Comparison of ENCODE assay signal across 8 mouse cellular contexts in the genomic region with DNA sequence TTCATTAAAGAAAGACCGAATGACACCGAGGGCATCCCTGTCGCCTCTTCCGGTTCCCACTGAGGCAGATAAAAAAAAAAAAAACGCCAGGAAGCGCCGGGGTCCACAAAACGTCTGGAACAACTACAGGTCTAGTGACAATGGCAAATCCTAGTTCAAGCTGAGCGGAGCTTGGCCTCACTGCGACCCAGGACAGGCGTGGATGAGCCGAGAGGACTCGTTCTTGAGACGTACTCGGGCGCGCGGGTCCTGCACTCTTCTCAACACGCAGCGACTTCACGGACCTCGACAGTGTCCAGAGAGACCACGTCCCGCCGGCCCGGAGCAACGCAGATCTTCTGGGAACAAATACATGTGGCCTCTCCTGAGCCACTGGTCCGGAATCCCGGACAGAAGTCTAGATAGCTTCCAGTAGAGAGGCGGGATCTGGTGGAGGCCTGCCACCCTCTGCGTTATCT. TPM values are rescaled to one million over a fixed set of nuclear protein-coding genes. Genes with fewer than 3 reads are reported as not detected.
DNase-seq lines count a peak whose midpoint lies in the region; ATAC-seq and TF ChIP-seq lines count a peak whose summit lies in the region.

No protein-coding gene starts in this region.

- no peak for TF ChIP-seq CTCF in MEL (IDR thresholded peaks at IDR 0.05 in 2 of 3, conservative IDR thresholded peaks at IDR 0.05 in 1 of 3; ENCODE audit: control insufficient read depth in 1 of 3, insufficient read depth in 1 of 3, low read depth in 2 of 3, low read length in 3 of 3, poor library complexity in 1 of 3, severe bottlenecking in 1 of 3)
- no peak for TF ChIP-seq CTCF in midbrain, postnatal 0 days (IDR thresholded peaks at IDR 0.05)

- peak overlapping the region; percentile 61 for H3K9ac ChIP-seq in MEL (ENCODE audit: control insufficient read depth, low read depth, low read length, poor library complexity, severe bottlenecking)
- H3K9ac ChIP-seq in limb, embryonic 13.5 days, result peak overlapping the region; percentile 62
- H3K9ac ChIP-seq in midbrain, postnatal 0 days (replicated peaks; ENCODE audit: low read length, poor library complexity, severe bottlenecking), result no peak overlapping the region; the same call in 1 of the 2 replicates

- no peak for TF ChIP-seq POLR2A in MEL (IDR thresholded peaks at IDR 0.05; ENCODE audit: control insufficient read depth in 1 of 2, insufficient read depth in 1 of 2, low read depth in 1 of 2, low read length in 2 of 2, poor library complexity in 1 of 2)

- no peak for TF ChIP-seq EP300 in MEL (IDR thresholded peaks at IDR 0.05; ENCODE audit: low read depth in 1 of 2, low read length in 2 of 2)

- H3K27ac ChIP-seq in heart, embryonic 10.5 days, result peak overlapping the region; percentile 17; the same call in 1 of the 2 replicates
- no peak overlapping the region for H3K27ac ChIP-seq in MEL (ENCODE audit: control insufficient read depth, low read depth, low read length)
- no peak overlapping the region for H3K27ac ChIP-seq in limb, embryonic 13.5 days
- no peak overlapping the region for H3K27ac ChIP-seq in midbrain, postnatal 0 days (ENCODE audit: low read depth, low read length)

- no peak for TF ChIP-seq RAD21 in MEL (IDR thresholded peaks at IDR 0.05; ENCODE audit: low read depth, low read length)

- H3K9me3 ChIP-seq in heart, embryonic 10.5 days, result no peaks in the 10 kb centered on the region
- H3K9me3 ChIP-seq in MEL (replicated peaks; ENCODE audit: insufficient read depth, low read length), result no peaks in the 10 kb centered on the region
- H3K9me3 ChIP-seq in limb, embryonic 13.5 days, result no peaks in the 10 kb centered on the region
- no peaks in the 10 kb centered on the region; the same call in 1 of the 2 replicates for H3K9me3 ChIP-seq in midbrain, postnatal 0 days (ENCODE audit: low read length)

- peak; percentile 85 for DNase-seq in heart, embryonic 10.5 days (ENCODE audit: low spot score)
- DNase-seq in heart, postnatal 25 days (ENCODE audit: low spot score), result no peak
- DNase-seq in MEL (ENCODE audit: low read depth, low spot score), result peak; percentile 65
- DNase-seq in forelimb bud, embryonic 11.5 days (ENCODE audit: low read depth, low spot score), result peak; percentile 32
- no peak for DNase-seq in midbrain, postnatal 0 days (ENCODE audit: low spot score)
- no peak for DNase-seq in left cerebral cortex, adult 8-10 months (ENCODE audit: low spot score in 2 of 2)

- H3K79me2 ChIP-seq in MEL (ENCODE audit: control insufficient read depth, insufficient read depth, low read length, poor library complexity), result no peaks in the 10 kb centered on the region

- intact Hi-C loops in heart, postnatal 25 days (cut with DNase I), result no loop called here

- H3K27me3 ChIP-seq in heart, embryonic 10.5 days (ENCODE audit: insufficient read depth, poor library complexity, severe bottlenecking), result peaks cover 17% of the 10 kb centered on the region
- peaks cover 3% of the 10 kb centered on the region in 2 experiments; a peak in 1 of 4 replicates for H3K27me3 ChIP-seq in MEL (ENCODE audit: control insufficient read depth in 1 of 2, insufficient read depth in 2 of 2, low read length in 2 of 2)
- peaks cover 60% of the 10 kb centered on the region for H3K27me3 ChIP-seq in limb, embryonic 13.5 days
- H3K27me3 ChIP-seq in midbrain, postnatal 0 days (ENCODE audit: insufficient read depth, low read length), result peaks cover 39% of the 10 kb centered on the region

- H3K4me1 ChIP-seq in heart, embryonic 10.5 days, result no peaks in the 10 kb centered on the region
- H3K4me1 ChIP-seq in MEL (ENCODE audit: control insufficient read depth in 1 of 2, insufficient read depth in 2 of 2, low read length in 2 of 2), result 0 out of 4 replicates have a peak, but pooled peaks cover 0 to 3% of the 10 kb centered on the region in 2 experiments
- no peaks in the 10 kb centered on the region; the same call in 1 of the 2 replicates for H3K4me1 ChIP-seq in limb, embryonic 13.5 days
- H3K4me1 ChIP-seq in midbrain, postnatal 0 days (ENCODE audit: insufficient read depth, low read length), result peaks cover 3% of the 10 kb centered on the region; the same call in 1 of the 2 replicates

- H3K36me3 ChIP-seq in heart, embryonic 10.5 days, result no peaks in the 10 kb centered on the region
- no peaks in the 10 kb centered on the region for H3K36me3 ChIP-seq in MEL (ENCODE audit: control insufficient read depth in 1 of 2, insufficient read depth in 2 of 2, low read length in 2 of 2)
- H3K36me3 ChIP-seq in limb, embryonic 13.5 days, result no peaks in the 10 kb centered on the region
- H3K36me3 ChIP-seq in midbrain, postnatal 0 days (ENCODE audit: insufficient read depth, low read length), result no peaks in the 10 kb centered on the region

- under 1% methylated on average over 31 of the region's 31 CpGs for WGBS in heart, embryonic 10.5 days
- under 1% methylated on average over 31 of the region's 31 CpGs for WGBS in limb, embryonic 13.5 days
- under 1% methylated on average over 31 of the region's 31 CpGs for WGBS in midbrain, postnatal 0 days

- H3K4me2 ChIP-seq in limb, embryonic 13.5 days (replicated peaks), result peak overlapping the region; percentile 77
- H3K4me2 ChIP-seq in midbrain, postnatal 0 days (ENCODE audit: low read depth, low read length, poor library complexity, severe bottlenecking), result peak overlapping the region; percentile 67

- peak overlapping the region; percentile 63 for H3K4me3 ChIP-seq in heart, embryonic 10.5 days
- peak overlapping the region; percentile 65 to 84 for H3K4me3 ChIP-seq in MEL (ENCODE audit: control insufficient read depth in 1 of 2, insufficient read depth in 1 of 2, low read depth in 2 of 2, low read length in 2 of 2)
- H3K4me3 ChIP-seq in limb, embryonic 13.5 days, result peak overlapping the region; percentile 49
- peak overlapping the region; percentile 38 for H3K4me3 ChIP-seq in midbrain, postnatal 0 days (ENCODE audit: low read depth, low read length)

- ATAC-seq in limb, embryonic 13.5 days (ENCODE audit: low FRiP score, low read depth), result no peak
- no peak for ATAC-seq in midbrain, postnatal 0 days (ENCODE audit: low FRiP score)
- no peak for ATAC-seq in inflammation-experienced regulatory T-cells, adult 6 months

TF ChIP-seq in MEL, 35 proteins besides CTCF, POLR2A, EP300 and RAD21:
- TF ChIP-seq ETS1 (IDR thresholded peaks at IDR 0.05; ENCODE audit: low read depth, low read length) (no peak), MYC (IDR thresholded peaks at IDR 0.05; ENCODE audit: low read depth, low read length) (0 out of 2 replicates have a peak, but pooled peaks have one; percentile 24), SIN3A (IDR thresholded peaks at IDR 0.05; ENCODE audit: low read length) (peak; percentile 45; the same call in 1 of the 2 replicates), MAX (IDR thresholded peaks at IDR 0.05; ENCODE audit: low read length) (no peak), ZNF384 (IDR thresholded peaks at IDR 0.05; ENCODE audit: low read depth, low read length) (peak; percentile 64; the same call in 1 of the 2 replicates), ZMIZ1 (IDR thresholded peaks at IDR 0.05; ENCODE audit: low read depth, low read length) (no peak)

RNA-seq across cellular contexts. Expression of a gene that starts 27.3 kb away (rescaled TPM):
- polyA plus RNA-seq in heart, embryonic 10.5 days (2016; fragmentation: Nextera tagmentation; extraction: Ambion mirVana), result 39.0 and 42.2 TPM in 2 replicates
- total RNA-seq in heart, postnatal 25 days (2021), result 10 to 100 TPM; 16.8 to 20.2 TPM
- total RNA-seq in MEL (2012; rRNA removed), result 7.0 and 8.4 TPM in 2 replicates
- polyA plus RNA-seq in MEL (2012; ENCODE audit: insufficient read depth in 1 of 2, insufficient read length in 2 of 2, low read depth in 1 of 2, low replicate concordance in 2 of 2, missing spikeins in 1 of 2), result 1 to 10 TPM in 1 of 2 experiments, not detected in 1; 5.7 TPM
- 65.0 and 70.3 TPM in 2 replicates for polyA plus RNA-seq in limb, embryonic 13.5 days (2015; fragmentation: Nextera tagmentation; extraction: Ambion mirVana)
- total RNA-seq in midbrain, postnatal 0 days (2014; rRNA removed), result 19.7 and 32.5 TPM in 2 replicates
- 31.1 and 31.5 TPM in 2 replicates for polyA plus RNA-seq in midbrain, postnatal 0 days (2015; fragmentation: Nextera tagmentation; extraction: Ambion mirVana)
- 10 to 100 TPM; 28.6 to 33.1 (median 30.2) TPM for polyA plus RNA-seq in inflammation-experienced regulatory T-cells, adult 6 months (2017; shearing (Covaris generic))
- 10 to 100 TPM; 24.9 to 29.0 (median 26.7) TPM for total RNA-seq in left cerebral cortex, adult 8-10 months (2022)

RNA-seq across cellular contexts. Expression of a gene that starts 27.4 kb away (rescaled TPM):
- polyA plus RNA-seq in heart, embryonic 10.5 days (2016; fragmentation: Nextera tagmentation; extraction: Ambion mirVana), result 10.1 and 13.0 TPM in 2 replicates
- 1 to 10 TPM; 3.9 to 4.4 TPM for total RNA-seq in heart, postnatal 25 days (2021)
- 12.5 and 16.2 TPM in 2 replicates for total RNA-seq in MEL (2012; rRNA removed)
- polyA plus RNA-seq in MEL (2012; ENCODE audit: insufficient read depth in 1 of 2, insufficient read length in 2 of 2, low read depth in 1 of 2, low replicate concordance in 2 of 2, missing spikeins in 1 of 2), result 10 to 100 TPM in 1 of 2 experiments, not detected in 1; 14.2 TPM
- polyA plus RNA-seq in limb, embryonic 13.5 days (2015; fragmentation: Nextera tagmentation; extraction: Ambion mirVana), result 13.4 and 14.8 TPM in 2 replicates
- 4.9 and 7.3 TPM in 2 replicates for total RNA-seq in midbrain, postnatal 0 days (2014; rRNA removed)
- polyA plus RNA-seq in midbrain, postnatal 0 days (2015; fragmentation: Nextera tagmentation; extraction: Ambion mirVana), result 5.2 and 6.0 TPM in 2 replicates
- 10 to 100 TPM; 11.3 to 13.4 (median 12.2) TPM for polyA plus RNA-seq in inflammation-experienced regulatory T-cells, adult 6 months (2017; shearing (Covaris generic))
- 1 to 10 TPM; 8.1 to 9.3 (median 8.6) TPM for total RNA-seq in left cerebral cortex, adult 8-10 months (2022)

Comparison
In these comparisons a context has a peak if more than half of its experiments do, and no peak if none do; other contexts are left out.
1. DNase-seq: peak in heart, embryonic 10.5 days (single experiment), MEL (single experiment) and forelimb bud, embryonic 11.5 days (single experiment); none in heart, postnatal 25 days (single experiment), midbrain, postnatal 0 days (single experiment) and left cerebral cortex, adult 8-10 months (0 of 2).
2. Peak in every context shown above with its lines, with median percentiles within 50 percentile points of each other: H3K4me3 ChIP-seq.